Mouse (Mus musculus) layer of hippocampus, adult 2 months (tissue): ENCODE measurements around the gene Btbd35f2. TPM values are rescaled to one million over a fixed set of nuclear protein-coding genes. Genes with fewer than 3 reads are reported as not detected.
"Not testable (repeated sequence)": the region's sequence is repeated elsewhere in the genome, so short reads cannot be mapped to it uniquely, and the experiment has no call there.

Experiments used
- DNase-seq, 2 experiments: peaks; one replicate each; pipeline ENCODE4 v3.0.0; 2022; ENCODE audit warnings: low spot score in 2 of 2
- H3K27ac ChIP-seq: fragments of 200-600 bp; 2 replicates; pipeline ENCODE4 v1.8.1; 2022
- H3K4me3 ChIP-seq: fragments of 200-600 bp; 2 replicates; pipeline ENCODE4 v1.8.1; 2022; ENCODE audit warnings: mild to moderate bottlenecking
- long read RNA-seq, 2 experiments: library from polyadenylated mRNA; stranded (forward); transcript quantifications; one replicate each; pipeline ENCODE4 v2.0.0; 2021; ENCODE audit warnings: borderline mapping rate in 2 of 2
- total RNA-seq, 2 experiments: library from RNA; stranded (reverse); gene quantifications; 2 replicates each; pipeline ENCODE4 v1.2.3; 2021

Gene Btbd35f2
- total RNA-seq: not detected
- long read RNA-seq, experiment 1: 0 reads
- long read RNA-seq, experiment 2: 0 reads

- not testable (repeated sequence) for DNase-seq, H3K4me3 ChIP-seq
Measured at GRCm38 (mm10) chrX:32278094-32278493, at the start of gene Btbd35f2. Gene Btbd35f2, plus strand, starts transcription at chrX:32278394.

More at GRCm38 (mm10) chrX:32278094-32278493, at the start of gene Btbd35f2:
- not testable (repeated sequence) for H3K27ac ChIP-seq

Other genes with a start within 250 kb of the Btbd35f2 start
- not detected for gene Btbd35f22, start 230.6 kb upstream of the Btbd35f2 start, total RNA-seq